Mouse (Mus musculus) hindbrain, embryonic 14.5 days (tissue): ENCODE results near the gene Zfp1. TPM values are rescaled to one million over a fixed set of nuclear protein-coding genes. Genes with fewer than 3 reads are reported as not detected.

Experiments used
- ATAC-seq: fragments of 200-750 bp; cut with Nextera tagmentation; 2 replicates; pipeline ENCODE4 v1.8.0; 2017; ENCODE audit warnings: moderate number of reproducible peaks, mild to moderate bottlenecking, moderate TSS enrichment, moderate library complexity; ENCODE audit not compliant: low FRiP score
- DNase-seq: peaks from one replicate; pipeline ENCODE4 v3.0.0-alpha.2; 2015; ENCODE audit warnings: low spot score
- H3K27ac ChIP-seq: fragments of 300-500 bp; sonication (generic); 2 replicates; pipeline ENCODE4 v1.5.1; 2014; ENCODE audit warnings: mild to moderate bottlenecking, moderate library complexity
- H3K27me3 ChIP-seq: fragments of 300-500 bp; sonication (generic); 2 replicates; pipeline ENCODE4 v1.6.1; 2014; ENCODE audit warnings: mild to moderate bottlenecking, low read length, mixed read lengths; ENCODE audit not compliant: control insufficient read depth, insufficient read depth
- H3K36me3 ChIP-seq: fragments of 300-500 bp; sonication (generic); replicated peaks from 2 replicates; pipeline ENCODE4 v1.6.1; 2014; ENCODE audit not compliant: control insufficient read depth, insufficient read depth
- H3K4me1 ChIP-seq: fragments of 300-500 bp; sonication (generic); replicated peaks from 2 replicates; pipeline ENCODE4 v1.6.1; 2014; ENCODE audit warnings: antibody characterized with exemption, low read length, mixed read lengths; ENCODE audit not compliant: control insufficient read depth, insufficient read depth
- H3K4me2 ChIP-seq: fragments of 300-500 bp; sonication (generic); replicated peaks from 2 replicates; pipeline ENCODE4 v1.6.1; 2014; ENCODE audit warnings: mild to moderate bottlenecking, moderate library complexity
- H3K4me3 ChIP-seq: fragments of 300-500 bp; sonication (generic); replicated peaks from 2 replicates; pipeline ENCODE4 v1.5.1; 2014; ENCODE audit warnings: mild to moderate bottlenecking, low read length
- H3K9ac ChIP-seq: fragments of 300-500 bp; sonication (generic); 2 replicates; pipeline ENCODE4 v1.6.1; 2014
- H3K9me3 ChIP-seq: fragments of 300-500 bp; sonication (generic); 2 replicates; pipeline ENCODE4 v1.6.1; 2016; ENCODE audit warnings: low read length; ENCODE audit not compliant: control insufficient read depth
- WGBS: fragments of 180-500 bp; shearing (Covaris S2); extraction: QIAGEN DNeasy Blood & Tissue Kit; methylation state at CpG from one replicate; pipeline ENCODE4 v1.1.7; 2014; 5-methylcytosine and 5-hydroxymethylcytosine counted together
- polyA plus RNA-seq: library from polyadenylated mRNA; unstranded; fragments of >200 nt; fragmentation: Nextera tagmentation; extraction: Ambion mirVana; gene quantifications from 2 replicates; pipeline ENCODE4 v1.2.1, GENCODE M21; 2014

Gene Zfp1
- polyA plus RNA-seq, 1 experiment from 2014 or later, result 28.3 TPM

- Histone ChIP-seq H3K27ac (no peak overlapping the region), H3K4me1 (no peaks in the 10 kb centered on the region), H3K27me3 (no peaks in the 10 kb centered on the region), H3K9me3 (no peaks in the 10 kb centered on the region), H3K36me3 (no peaks in the 10 kb centered on the region), H3K4me2 (no peak overlapping the region), H3K4me3 (no peak overlapping the region), H3K9ac (no peak overlapping the region)
- 50% methylated on average over 1 of the region's 1 CpGs for WGBS
- no peak for DNase-seq
- ATAC-seq, result no peak
These were observed 55.8 kb downstream of the Zfp1 start for GRCm38 (mm10) chr8:111699035-111699434.

GRCm38 (mm10) chr8:111700201-111700600 is 57.0 kb downstream of the Zfp1 start:
- 78% methylated on average over 3 of the region's 3 CpGs for WGBS
- Histone ChIP-seq H3K36me3 (no peaks in the 10 kb centered on the region), H3K27me3 (no peaks in the 10 kb centered on the region), H3K27ac (no peak overlapping the region), H3K9me3 (no peaks in the 10 kb centered on the region), H3K4me3 (no peak overlapping the region), H3K9ac (no peak overlapping the region), H3K4me1 (no peaks in the 10 kb centered on the region), H3K4me2 (no peak overlapping the region)
- ATAC-seq (no peak), DNase-seq (no peak)

GRCm38 (mm10) chr8:111700740-111701139 is 57.5 kb downstream of the Zfp1 start:
- WGBS, result 90% methylated on average over 5 of the region's 5 CpGs
- Histone ChIP-seq H3K27me3 (no peaks in the 10 kb centered on the region), H3K27ac (no peak overlapping the region), H3K4me1 (no peaks in the 10 kb centered on the region), H3K36me3 (no peaks in the 10 kb centered on the region), H3K4me2 (no peak overlapping the region), H3K9ac (no peak overlapping the region), H3K4me3 (no peak overlapping the region), H3K9me3 (no peaks in the 10 kb centered on the region)
- DNase-seq, result no peak
- no peak for ATAC-seq

- Histone ChIP-seq H3K4me1 (no peaks in the 10 kb centered on the region), H3K4me3 (no peak overlapping the region), H3K27me3 (no peaks in the 10 kb centered on the region), H3K4me2 (no peak overlapping the region), H3K36me3 (no peaks in the 10 kb centered on the region), H3K9me3 (no peaks in the 10 kb centered on the region), H3K27ac (no peak overlapping the region), H3K9ac (no peak overlapping the region)
- ATAC-seq (no peak), DNase-seq (no peak)
- 90% methylated on average over 9 of the region's 9 CpGs for WGBS
These were observed 58.2 kb downstream of the Zfp1 start for GRCm38 (mm10) chr8:111701380-111701779.

- WGBS, result 89% methylated on average over 11 of the region's 12 CpGs
- no peak overlapping the region for H3K9ac ChIP-seq
- no peaks in the 10 kb centered on the region for H3K27me3 ChIP-seq
- DNase-seq (no peak), ATAC-seq (no peak)
- no peaks in the 10 kb centered on the region for H3K4me1 ChIP-seq
- H3K27ac ChIP-seq, result no peak overlapping the region
- peaks cover 9% of the 10 kb centered on the region for H3K36me3 ChIP-seq
- no peak overlapping the region for H3K4me2 ChIP-seq
- no peaks in the 10 kb centered on the region for H3K9me3 ChIP-seq
- H3K4me3 ChIP-seq, result no peak overlapping the region
These were observed 61.4 kb downstream of the Zfp1 start for GRCm38 (mm10) chr8:111704585-111704984.

- no peak overlapping the region for H3K9ac ChIP-seq
- H3K4me2 ChIP-seq, result no peak overlapping the region
- no peaks in the 10 kb centered on the region for H3K9me3 ChIP-seq
- DNase-seq (no peak), ATAC-seq (no peak)
- H3K36me3 ChIP-seq, result peaks cover 15% of the 10 kb centered on the region
- 77% methylated on average over 3 of the region's 3 CpGs for WGBS
- no peaks in the 10 kb centered on the region for H3K4me1 ChIP-seq
- no peaks in the 10 kb centered on the region for H3K27me3 ChIP-seq
- no peak overlapping the region for H3K27ac ChIP-seq
- no peak overlapping the region for H3K4me3 ChIP-seq
These were observed 62.0 kb downstream of the Zfp1 start for GRCm38 (mm10) chr8:111705222-111705621.

GRCm38 (mm10) chr8:111705699-111706098 is 62.5 kb downstream of the Zfp1 start:
- 65% methylated on average over 5 of the region's 5 CpGs for WGBS
- H3K9ac ChIP-seq, result no peak overlapping the region

GRCm38 (mm10) chr8:111708265-111708664 is 65.1 kb downstream of the Zfp1 start:
- no peak overlapping the region for H3K4me2 ChIP-seq
- ATAC-seq, result no peak
- H3K27me3 ChIP-seq, result no peaks in the 10 kb centered on the region
- DNase-seq, result no peak
- WGBS, result 86% methylated on average over 6 of the region's 6 CpGs
- no peaks in the 10 kb centered on the region for H3K4me1 ChIP-seq
- H3K9me3 ChIP-seq, result no peaks in the 10 kb centered on the region
- H3K36me3 ChIP-seq, result peaks cover 46% of the 10 kb centered on the region
- no peak overlapping the region for H3K27ac ChIP-seq
- H3K9ac ChIP-seq, result no peak overlapping the region
- no peak overlapping the region for H3K4me3 ChIP-seq

More at GRCm38 (mm10) chr8:111705699-111706098, 62.5 kb downstream of the Zfp1 start:
- ATAC-seq (no peak), DNase-seq (no peak)
- Histone ChIP-seq H3K27ac (no peak overlapping the region), H3K4me3 (no peak overlapping the region), H3K9me3 (no peaks in the 10 kb centered on the region), H3K36me3 (peaks cover 20% of the 10 kb centered on the region), H3K4me2 (no peak overlapping the region), H3K4me1 (no peaks in the 10 kb centered on the region), H3K27me3 (no peaks in the 10 kb centered on the region)

GRCm38 (mm10) chr8:111709223-111709622 is 66.0 kb downstream of the Zfp1 start:
- 96% methylated on average over 1 of the region's 1 CpGs for WGBS
- DNase-seq (no peak), ATAC-seq (no peak)
- Histone ChIP-seq H3K27me3 (no peaks in the 10 kb centered on the region), H3K9ac (no peak overlapping the region), H3K4me3 (no peak overlapping the region), H3K9me3 (no peaks in the 10 kb centered on the region), H3K27ac (no peak overlapping the region; the same call in 1 of the 2 replicates), H3K4me1 (no peaks in the 10 kb centered on the region), H3K4me2 (no peak overlapping the region), H3K36me3 (peaks cover 55% of the 10 kb centered on the region)

- ATAC-seq (no peak), DNase-seq (no peak)
- peaks cover 3% of the 10 kb centered on the region for H3K4me1 ChIP-seq
- WGBS, result 96% methylated on average over 20 of the region's 20 CpGs
- no peak overlapping the region for H3K4me2 ChIP-seq
- no peaks in the 10 kb centered on the region for H3K27me3 ChIP-seq
- H3K9me3 ChIP-seq, result no peaks in the 10 kb centered on the region
- no peak overlapping the region for H3K27ac ChIP-seq
- H3K9ac ChIP-seq, result no peak overlapping the region
- H3K4me3 ChIP-seq, result no peak overlapping the region
- peaks cover 67% of the 10 kb centered on the region for H3K36me3 ChIP-seq
These were observed 67.7 kb downstream of the Zfp1 start for GRCm38 (mm10) chr8:111710777-111711485.
